ENCODE assay signal across 21 mouse cellular contexts in the genomic region with DNA sequence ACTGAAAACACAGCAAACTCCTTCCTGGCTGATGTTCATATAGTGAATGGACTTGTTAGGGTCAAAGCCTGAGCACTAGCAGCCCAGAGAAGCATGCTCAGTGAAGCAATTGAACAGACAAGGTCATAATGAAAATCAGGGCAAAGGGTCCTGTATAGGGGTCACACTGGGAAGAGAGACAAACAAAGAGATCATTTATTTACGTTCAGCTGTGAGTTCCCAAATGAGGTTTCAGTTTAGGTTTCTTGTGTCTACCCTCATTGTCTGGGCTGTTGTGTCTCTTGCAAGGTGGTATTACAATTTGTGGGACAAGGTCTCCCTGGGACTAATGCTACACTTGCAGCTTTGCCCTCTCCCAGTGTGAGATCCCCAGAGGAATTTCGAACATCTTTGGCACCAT.
DNase-seq lines count a peak whose midpoint lies in the region; ATAC-seq and TF ChIP-seq lines count a peak whose summit lies in the region.
"Had no signal": no experiment of that assay in that cellular context is flagged by ENCODE, and none has a peak within 500 bp of the region (broad histone marks: within the 10 kb centered on the region; RNA-seq: fewer than 3 reads in every experiment).

No protein-coding gene starts in this region.

- peaks cover 15% of the 10 kb centered on the region for H3K4me1 ChIP-seq in forebrain, embryonic 10.5 days
- H3K4me1 ChIP-seq in forebrain, embryonic 13.5 days, result peaks cover 15% of the 10 kb centered on the region
- H3K4me1 ChIP-seq in lung, embryonic 15.5 days, result peaks cover 20% of the 10 kb centered on the region
- peaks cover 21% of the 10 kb centered on the region for H3K4me1 ChIP-seq in limb, embryonic 11.5 days (ENCODE audit: control insufficient read depth, insufficient read depth, low read length)
- H3K4me1 ChIP-seq: midbrain, embryonic 12.5 days had no signal

- no peak for DNase-seq in forebrain, embryonic 10.5 days (ENCODE audit: extremely low spot score, low spot score)
- no peak for DNase-seq in lung, postnatal 14 days
- DNase-seq in limb, embryonic 11.5 days (ENCODE audit: low spot score), result no peak
- DNase-seq in gastrocnemius, adult 2 months, result no peak
- no peak for DNase-seq in gastrocnemius, adult 18-20 months (ENCODE audit: low spot score)
- DNase-seq: adrenal gland, postnatal 14 days; cerebellum, adult 9-11 months; gastrocnemius, postnatal 25 days; lung, adult 18-20 months; right cerebral cortex, postnatal 14 days; thymus, postnatal 14 days had no signal

- H3K9ac ChIP-seq in forebrain, embryonic 13.5 days, result no peak overlapping the region
- H3K9ac ChIP-seq in lung, embryonic 15.5 days, result no peak overlapping the region
- no peak overlapping the region for H3K9ac ChIP-seq in limb, embryonic 11.5 days (ENCODE audit: low read length)
- H3K9ac ChIP-seq: hindbrain, embryonic 12.5 days; limb, embryonic 15.5 days; midbrain, embryonic 12.5 days had no signal

- intact Hi-C loops in gastrocnemius, adult 2 months (cut with DNase I), result no loop called here

- 0 out of 2 replicates have a peak overlapping the region, but pooled peaks have one; percentile 11 for H3K27ac ChIP-seq in forebrain, embryonic 10.5 days
- no peak overlapping the region for H3K27ac ChIP-seq in forebrain, embryonic 13.5 days
- peak overlapping the region; percentile 50 for H3K27ac ChIP-seq in lung, embryonic 15.5 days
- H3K27ac ChIP-seq in limb, embryonic 11.5 days (replicated peaks; ENCODE audit: low read depth, low read length), result peak overlapping the region; percentile 49; the same call in 1 of the 2 replicates
- H3K27ac ChIP-seq in gastrocnemius, adult 2 months, result no peak overlapping the region
- H3K27ac ChIP-seq: hindbrain, embryonic 12.5 days; limb, embryonic 15.5 days; macrophage; midbrain, embryonic 12.5 days had no signal

- no peaks in the 10 kb centered on the region for H3K27me3 ChIP-seq in forebrain, embryonic 10.5 days (ENCODE audit: poor library complexity, severe bottlenecking)
- H3K27me3 ChIP-seq in forebrain, embryonic 13.5 days, result no peaks in the 10 kb centered on the region
- no peaks in the 10 kb centered on the region for H3K27me3 ChIP-seq in lung, embryonic 15.5 days
- H3K27me3 ChIP-seq in limb, embryonic 11.5 days (ENCODE audit: control insufficient read depth, insufficient read depth, low read length), result no peaks in the 10 kb centered on the region
- H3K27me3 ChIP-seq: hindbrain, embryonic 12.5 days; midbrain, embryonic 12.5 days had no signal

- no peak for TF ChIP-seq CTCF in gastrocnemius, adult 2 months (IDR thresholded peaks at IDR 0.05)

- H3K4me2 ChIP-seq in forebrain, embryonic 13.5 days, result no peak overlapping the region
- H3K4me2 ChIP-seq in lung, embryonic 15.5 days, result no peak overlapping the region
- H3K4me2 ChIP-seq in limb, embryonic 11.5 days (ENCODE audit: low read depth, severe bottlenecking), result no peak overlapping the region
- H3K4me2 ChIP-seq: hindbrain, embryonic 12.5 days; limb, embryonic 15.5 days; midbrain, embryonic 12.5 days had no signal

- WGBS in forebrain, embryonic 10.5 days, result 43% methylated on average over 2 of the region's 2 CpGs
- 47% methylated on average over 2 of the region's 2 CpGs for WGBS in forebrain, embryonic 13.5 days
- 51% methylated on average over 2 of the region's 2 CpGs for WGBS in lung, embryonic 15.5 days
- WGBS in limb, embryonic 11.5 days, result 27% methylated on average over 2 of the region's 2 CpGs

- no peak overlapping the region for H3K4me3 ChIP-seq in forebrain, embryonic 10.5 days
- no peak overlapping the region for H3K4me3 ChIP-seq in forebrain, embryonic 13.5 days
- no peak overlapping the region for H3K4me3 ChIP-seq in lung, embryonic 15.5 days
- H3K4me3 ChIP-seq in limb, embryonic 11.5 days (ENCODE audit: low read depth, low read length), result no peak overlapping the region
- H3K4me3 ChIP-seq in gastrocnemius, adult 2 months, result no peak overlapping the region
- H3K4me3 ChIP-seq: hindbrain, embryonic 12.5 days; limb, embryonic 15.5 days; midbrain, embryonic 12.5 days had no signal

- no peaks in the 10 kb centered on the region for H3K36me3 ChIP-seq in forebrain, embryonic 10.5 days (replicated peaks)
- H3K36me3 ChIP-seq in forebrain, embryonic 13.5 days (ENCODE audit: poor library complexity, severe bottlenecking), result no peaks in the 10 kb centered on the region
- H3K36me3 ChIP-seq in lung, embryonic 15.5 days, result no peaks in the 10 kb centered on the region
- no peaks in the 10 kb centered on the region for H3K36me3 ChIP-seq in limb, embryonic 11.5 days (ENCODE audit: control insufficient read depth, insufficient read depth, low read length)
- H3K36me3 ChIP-seq: hindbrain, embryonic 12.5 days; limb, embryonic 15.5 days; midbrain, embryonic 12.5 days had no signal

- H3K9me3 ChIP-seq in forebrain, embryonic 10.5 days, result no peaks in the 10 kb centered on the region
- H3K9me3 ChIP-seq in forebrain, embryonic 13.5 days (replicated peaks), result no peaks in the 10 kb centered on the region
- no peaks in the 10 kb centered on the region for H3K9me3 ChIP-seq in lung, embryonic 15.5 days
- no peaks in the 10 kb centered on the region for H3K9me3 ChIP-seq in limb, embryonic 11.5 days (ENCODE audit: control insufficient read depth, low read length)
- H3K9me3 ChIP-seq: hindbrain, embryonic 12.5 days; limb, embryonic 15.5 days; midbrain, embryonic 12.5 days had no signal

- no peak for ATAC-seq in forebrain, embryonic 13.5 days
- ATAC-seq in lung, embryonic 15.5 days (ENCODE audit: borderline replicate concordance, extremely low read depth, low FRiP score, low TSS enrichment), result no peak
- ATAC-seq in limb, embryonic 11.5 days (ENCODE audit: insufficient number of reproducible peaks, low FRiP score, low TSS enrichment, low read depth), result no peak
- ATAC-seq: activated CD4-positive, CD25-positive, alpha-beta regulatory T cell, adult 4 months; CD4-positive, CD25-positive, alpha-beta regulatory T cell, adult 4 months; forebrain, embryonic 14.5 days; inflammation-experienced regulatory T-cells, adult 6 months had no signal

Comparison
In these comparisons a context has a peak if more than half of its experiments do, and no peak if none do; other contexts are left out.
1. H3K27ac ChIP-seq: peak in forebrain, embryonic 10.5 days (single experiment), lung, embryonic 15.5 days (single experiment) and limb, embryonic 11.5 days (single experiment); none in forebrain, embryonic 13.5 days (single experiment) and gastrocnemius, adult 2 months (single experiment).